Mouse (Mus musculus) forebrain, embryonic 11.5 days (tissue): Measurements from ENCODE around the gene Arhgap8. TPM values are rescaled to one million over a fixed set of nuclear protein-coding genes. Genes with fewer than 3 reads are reported as not detected.

Source experiments
- ATAC-seq: fragments of 200-750 bp; cut with Nextera tagmentation; replicated peaks from 2 replicates; pipeline ENCODE4 v1.8.0; 2017; ENCODE audit warnings: moderate TSS enrichment; ENCODE audit not compliant: low FRiP score
- DNase-seq: peaks from one replicate; pipeline ENCODE4 v3.0.0-alpha.2; 2017; ENCODE audit warnings: low spot score
- H3K27ac ChIP-seq: fragments of 300-500 bp; sonication (generic); 2 replicates; pipeline ENCODE4 v1.5.1; 2014; ENCODE audit warnings: low read depth, low read length
- H3K27me3 ChIP-seq: fragments of 300-500 bp; sonication (generic); 2 replicates; pipeline ENCODE4 v1.6.1; 2014; ENCODE audit warnings: mild to moderate bottlenecking, low read length, mixed read lengths; ENCODE audit not compliant: control insufficient read depth, insufficient read depth
- H3K36me3 ChIP-seq: fragments of 300-500 bp; sonication (generic); 2 replicates; pipeline ENCODE4 v1.6.1; 2014; ENCODE audit warnings: mild to moderate bottlenecking, low read length, moderate library complexity, mixed read lengths; ENCODE audit not compliant: control insufficient read depth, insufficient read depth
- H3K4me1 ChIP-seq: fragments of 300-500 bp; sonication (generic); replicated peaks from 2 replicates; pipeline ENCODE4 v1.6.1; 2014; ENCODE audit warnings: low read length, mixed read lengths; ENCODE audit not compliant: control insufficient read depth, insufficient read depth
- H3K4me2 ChIP-seq: fragments of 300-500 bp; sonication (generic); 2 replicates; pipeline ENCODE4 v1.6.1; 2014; ENCODE audit warnings: low read depth, mild to moderate bottlenecking, low read length, moderate library complexity, mixed read lengths; ENCODE audit not compliant: severe bottlenecking
- H3K4me3 ChIP-seq: fragments of 300-500 bp; sonication (generic); 2 replicates; pipeline ENCODE4 v1.5.1; 2014; ENCODE audit warnings: low read depth, low read length
- H3K9ac ChIP-seq: fragments of 300-500 bp; sonication (generic); 2 replicates; pipeline ENCODE4 v1.6.1; 2014; ENCODE audit warnings: low read length
- H3K9me3 ChIP-seq: fragments of 300-500 bp; sonication (generic); 2 replicates; pipeline ENCODE4 v1.6.1; 2016; ENCODE audit warnings: low read length, mixed read lengths; ENCODE audit not compliant: control insufficient read depth
- WGBS: fragments of 180-500 bp; shearing (Covaris S2); extraction: QIAGEN DNeasy Blood & Tissue Kit; methylation state at CpG from one replicate; pipeline ENCODE4 v1.1.7; 2014; 5-methylcytosine and 5-hydroxymethylcytosine counted together
- polyA plus RNA-seq: library from polyadenylated mRNA; unstranded; fragments of >200 nt; fragmentation: Nextera tagmentation; extraction: Ambion mirVana; gene quantifications from 2 replicates; pipeline ENCODE4 v1.2.1, GENCODE M21; 2014

The Arhgap8 gene
- polyA plus RNA-seq, 1 experiment from 2014 or later: 1.1 TPM

DNA sequence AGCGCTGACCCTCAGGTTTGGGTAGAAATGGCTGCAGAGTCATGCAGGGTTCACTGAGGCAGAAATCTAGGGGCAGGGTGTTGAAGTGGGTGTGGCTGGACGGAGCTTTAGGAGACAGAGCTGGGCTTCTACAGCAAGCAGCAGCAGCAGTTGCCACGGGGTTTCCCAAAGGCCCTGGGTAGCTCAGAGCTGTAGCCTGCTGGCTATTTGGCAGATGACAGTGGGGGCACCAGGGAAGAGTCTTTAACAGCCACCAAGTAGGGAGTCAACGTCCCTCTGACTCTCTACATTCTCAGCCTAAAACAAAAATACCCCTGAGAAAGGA, 12.5 kb downstream of the Arhgap8 start:
- no peak overlapping the region for H3K9ac ChIP-seq

GRCm38 (mm10) chr15:84736346-84736993, 16.6 kb downstream of the Arhgap8 start:
- no peak overlapping the region for H3K9ac ChIP-seq
- ATAC-seq (no peak), DNase-seq (no peak)
- no peaks in the 10 kb centered on the region for H3K27me3 ChIP-seq
- no peak overlapping the region for H3K4me3 ChIP-seq
- H3K27ac ChIP-seq: no peak overlapping the region
- H3K4me1 ChIP-seq: no peaks in the 10 kb centered on the region
- no peaks in the 10 kb centered on the region for H3K9me3 ChIP-seq
- 69% methylated on average over 11 of the region's 11 CpGs for WGBS
- no peaks in the 10 kb centered on the region for H3K36me3 ChIP-seq
- no peak overlapping the region for H3K4me2 ChIP-seq

More for the DNA sequence above, 12.5 kb downstream of the Arhgap8 start:
- Histone ChIP-seq H3K27ac (no peak overlapping the region), H3K27me3 (no peaks in the 10 kb centered on the region), H3K36me3 (no peaks in the 10 kb centered on the region), H3K9me3 (no peaks in the 10 kb centered on the region), H3K4me2 (no peak overlapping the region), H3K4me1 (no peaks in the 10 kb centered on the region), H3K4me3 (no peak overlapping the region)
- DNase-seq (no peak), ATAC-seq (no peak)
- 60% methylated on average over 4 of the region's 4 CpGs for WGBS

- no peaks in the 10 kb centered on the region for H3K9me3 ChIP-seq
- no peak for ATAC-seq
- H3K36me3 ChIP-seq: no peaks in the 10 kb centered on the region
- no peaks in the 10 kb centered on the region for H3K27me3 ChIP-seq
- WGBS: 31% methylated on average over 3 of the region's 4 CpGs
- no peak overlapping the region for H3K27ac ChIP-seq
- no peak overlapping the region for H3K9ac ChIP-seq
- DNase-seq: no peak
- no peaks in the 10 kb centered on the region for H3K4me1 ChIP-seq
- H3K4me2 ChIP-seq: no peak overlapping the region
- H3K4me3 ChIP-seq: no peak overlapping the region
Observed at GRCm38 (mm10) chr15:84736994-84737346, 17.1 kb downstream of the Arhgap8 start.

- Histone ChIP-seq H3K27ac (no peak overlapping the region), H3K9ac (no peak overlapping the region), H3K9me3 (no peaks in the 10 kb centered on the region), H3K27me3 (no peaks in the 10 kb centered on the region), H3K4me3 (no peak overlapping the region), H3K4me2 (no peak overlapping the region), H3K36me3 (no peaks in the 10 kb centered on the region), H3K4me1 (no peaks in the 10 kb centered on the region)
- no peak for ATAC-seq
- WGBS: 92% methylated on average over 7 of the region's 7 CpGs
- DNase-seq: no peak
Observed at GRCm38 (mm10) chr15:84738246-84738645, 18.4 kb downstream of the Arhgap8 start.

DNA sequence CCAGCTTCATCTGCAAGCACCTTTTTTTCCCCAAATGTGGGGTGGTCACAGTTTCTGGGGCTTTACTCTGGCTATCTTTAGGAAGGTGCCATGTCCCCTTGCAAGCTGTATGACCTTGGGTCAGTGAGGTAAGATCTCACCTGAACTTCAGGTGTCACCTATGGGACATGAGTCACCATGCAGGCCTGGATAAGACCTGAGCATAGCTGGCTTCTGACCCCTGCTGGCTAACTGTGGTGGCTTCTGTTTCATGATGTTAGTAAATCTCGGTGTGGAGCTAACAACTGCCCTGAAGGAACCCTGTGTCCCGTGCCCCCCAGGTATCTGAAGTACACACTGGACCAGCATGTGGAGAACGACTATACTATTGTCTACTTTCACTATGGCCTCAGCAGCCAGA, 21.7 kb downstream of the Arhgap8 start:
- Histone ChIP-seq H3K4me3 (no peak overlapping the region), H3K27ac (no peak overlapping the region), H3K4me1 (no peaks in the 10 kb centered on the region), H3K27me3 (no peaks in the 10 kb centered on the region), H3K36me3 (no peaks in the 10 kb centered on the region), H3K9ac (no peak overlapping the region), H3K9me3 (no peaks in the 10 kb centered on the region), H3K4me2 (no peak overlapping the region)
- ATAC-seq (no peak), DNase-seq (no peak)
- 81% methylated on average over 3 of the region's 3 CpGs for WGBS

- no peak overlapping the region for H3K9ac ChIP-seq
- H3K27ac ChIP-seq: no peak overlapping the region
- 26% methylated on average over 3 of the region's 3 CpGs for WGBS
- no peaks in the 10 kb centered on the region for H3K27me3 ChIP-seq
- no peak overlapping the region for H3K4me3 ChIP-seq
- DNase-seq: no peak
- no peaks in the 10 kb centered on the region for H3K9me3 ChIP-seq
- no peaks in the 10 kb centered on the region for H3K36me3 ChIP-seq
- no peak for ATAC-seq
- no peaks in the 10 kb centered on the region for H3K4me1 ChIP-seq
- H3K4me2 ChIP-seq: no peak overlapping the region
Observed at GRCm38 (mm10) chr15:84743347-84743746, 23.5 kb downstream of the Arhgap8 start.

- Histone ChIP-seq H3K4me1 (no peaks in the 10 kb centered on the region), H3K27ac (no peak overlapping the region), H3K9ac (no peak overlapping the region), H3K4me2 (no peak overlapping the region), H3K36me3 (no peaks in the 10 kb centered on the region), H3K27me3 (no peaks in the 10 kb centered on the region), H3K9me3 (no peaks in the 10 kb centered on the region), H3K4me3 (no peak overlapping the region)
- ATAC-seq (no peak), DNase-seq (no peak)
- 5% methylated on average over 2 of the region's 2 CpGs for WGBS
Observed at GRCm38 (mm10) chr15:84744308-84744707, 24.5 kb downstream of the Arhgap8 start.

DNA sequence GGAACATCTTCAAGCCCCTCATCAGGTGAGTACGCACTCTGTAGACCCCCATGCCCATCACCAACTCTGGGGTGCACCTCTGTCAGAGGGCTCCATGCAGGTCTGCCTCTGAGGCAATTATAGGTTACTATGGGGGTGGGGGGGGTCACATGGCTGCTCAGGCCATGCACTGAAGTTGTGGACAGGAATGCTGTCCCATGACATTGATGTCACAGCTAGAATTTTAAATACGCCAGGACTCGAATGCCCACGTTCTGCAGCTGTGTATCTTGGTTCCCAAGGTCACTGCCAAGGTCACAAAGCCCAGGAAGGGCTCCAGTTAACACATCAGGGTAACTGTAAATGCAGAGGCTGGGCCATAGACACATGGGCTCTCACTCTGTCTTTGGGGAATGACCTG, 26.0 kb downstream of the Arhgap8 start:
- 90% methylated on average over 4 of the region's 4 CpGs for WGBS
- Histone ChIP-seq H3K4me2 (no peak overlapping the region), H3K9me3 (no peaks in the 10 kb centered on the region), H3K27me3 (no peaks in the 10 kb centered on the region), H3K27ac (no peak overlapping the region), H3K4me3 (no peak overlapping the region), H3K9ac (no peak overlapping the region), H3K36me3 (no peaks in the 10 kb centered on the region), H3K4me1 (no peaks in the 10 kb centered on the region)
- no peak for DNase-seq
- no peak for ATAC-seq

DNA sequence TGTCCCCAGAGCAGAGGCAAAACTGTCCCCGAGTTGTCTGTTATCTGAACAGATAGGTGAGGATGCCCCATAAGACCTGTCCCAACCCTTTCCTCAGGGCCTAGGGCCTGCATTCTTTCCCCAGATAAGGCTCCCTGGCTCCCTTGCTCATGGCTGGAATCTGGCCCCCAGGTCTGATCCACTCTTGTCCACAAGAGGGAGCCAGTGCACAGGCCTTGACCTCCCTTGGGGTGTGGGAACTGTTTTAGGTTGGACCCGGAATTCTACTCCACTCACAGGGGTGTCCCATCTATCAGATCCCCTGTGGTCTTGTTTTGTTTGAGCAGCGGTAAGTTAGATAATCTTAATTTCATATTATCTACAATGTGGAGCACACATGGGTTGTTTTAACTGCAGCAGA, 35.1 kb downstream of the Arhgap8 start:
- H3K9me3 ChIP-seq: no peaks in the 10 kb centered on the region
- no peak overlapping the region for H3K4me2 ChIP-seq
- H3K4me1 ChIP-seq: peaks cover 11% of the 10 kb centered on the region; the same call in 1 of the 2 replicates
- H3K9ac ChIP-seq: no peak overlapping the region
- no peak overlapping the region for H3K4me3 ChIP-seq
- peaks cover 3% of the 10 kb centered on the region; the same call in 1 of the 2 replicates for H3K27me3 ChIP-seq
- peak; percentile 90 for DNase-seq
- ATAC-seq: 0 out of 2 replicates have a peak, but pooled peaks have one; percentile 63
- WGBS: 13% methylated on average over 3 of the region's 3 CpGs
- H3K27ac ChIP-seq: no peak overlapping the region
- H3K36me3 ChIP-seq: no peaks in the 10 kb centered on the region
